Mouse (Mus musculus) ES-CJ7 (cell line): ENCODE results near the gene Nt5dc1.
"Not testable (repeated sequence)": the region's sequence is repeated elsewhere in the genome, so short reads cannot be mapped to it uniquely, and the experiment has no call there.

Experiments
- DNase-seq: peaks from one replicate; pipeline ENCODE4 v3.0.0; 2011; ENCODE audit warnings: low read depth, low spot score

Nt5dc1 gene

GRCm38 (mm10) chr10:34418204-34418756 lies at the start of gene Nt5dc1:
TSS of gene Nt5dc1 (minus strand) at chr10:34418552.
- DNase-seq, result peak; percentile 96

DNA sequence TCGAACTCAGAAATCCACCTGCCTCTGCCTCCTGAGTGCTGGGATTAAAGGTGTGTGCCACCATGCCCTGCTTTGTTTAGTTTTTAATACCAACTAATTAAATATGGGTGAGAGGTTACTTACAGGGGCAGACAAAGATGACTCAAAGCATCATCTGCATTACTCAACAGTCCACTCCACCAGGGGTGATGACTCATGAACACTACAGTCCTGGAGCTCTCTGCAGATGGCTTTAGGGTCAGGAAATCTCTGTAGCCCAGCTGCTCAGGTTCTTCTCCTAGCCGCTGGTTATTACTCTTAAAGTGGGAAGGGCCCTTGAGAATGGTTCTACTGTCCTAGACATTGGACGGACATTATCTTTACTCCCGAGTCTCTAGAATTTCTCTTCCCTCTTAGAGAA lies 46.0 kb upstream of the Nt5dc1 start:
- no peak for DNase-seq

GRCm38 (mm10) chr10:34461451-34461850 lies 43.1 kb upstream of the Nt5dc1 start:
- no peak for DNase-seq

GRCm38 (mm10) chr10:34449469-34449868 lies 31.1 kb upstream of the Nt5dc1 start:
- DNase-seq, result no peak

- not testable (repeated sequence) for DNase-seq
These were observed 15.8 kb upstream of the Nt5dc1 start for GRCm38 (mm10) chr10:34434191-34434590.

- no peak for DNase-seq
These were observed 13.4 kb upstream of the Nt5dc1 start for GRCm38 (mm10) chr10:34431783-34432182.

- DNase-seq, result peak; percentile 10
These were observed 442 bp upstream of the Nt5dc1 start for GRCm38 (mm10) chr10:34418794-34419193.

DNA sequence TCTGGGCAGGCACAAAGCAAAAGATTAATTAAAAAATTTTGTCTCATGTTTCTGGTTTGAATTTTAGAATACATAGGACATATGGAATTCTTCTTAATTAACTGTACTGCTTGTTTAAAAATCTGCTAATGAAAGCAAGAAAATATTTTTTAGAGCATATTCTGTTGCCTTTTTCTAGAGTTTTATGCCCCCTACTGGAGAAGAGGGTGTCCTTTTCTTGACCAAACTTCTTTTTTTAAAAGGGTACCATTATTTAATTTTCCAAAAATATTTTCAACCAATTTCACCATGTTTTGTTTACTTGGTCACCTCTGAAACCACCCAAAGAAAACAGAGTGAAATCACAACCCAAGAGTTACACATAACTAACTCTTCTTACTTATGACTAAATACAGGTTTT lies 19.1 kb downstream of the Nt5dc1 start:
- DNase-seq, result no peak

GRCm38 (mm10) chr10:34396959-34397358 lies 21.4 kb downstream of the Nt5dc1 start:
- no peak for DNase-seq

GRCm38 (mm10) chr10:34389681-34390080 lies 28.7 kb downstream of the Nt5dc1 start, which contains the start of gene Col10a1:
TSS of gene Col10a1 (plus strand) at chr10:34389981.
- DNase-seq, result no peak

DNA sequence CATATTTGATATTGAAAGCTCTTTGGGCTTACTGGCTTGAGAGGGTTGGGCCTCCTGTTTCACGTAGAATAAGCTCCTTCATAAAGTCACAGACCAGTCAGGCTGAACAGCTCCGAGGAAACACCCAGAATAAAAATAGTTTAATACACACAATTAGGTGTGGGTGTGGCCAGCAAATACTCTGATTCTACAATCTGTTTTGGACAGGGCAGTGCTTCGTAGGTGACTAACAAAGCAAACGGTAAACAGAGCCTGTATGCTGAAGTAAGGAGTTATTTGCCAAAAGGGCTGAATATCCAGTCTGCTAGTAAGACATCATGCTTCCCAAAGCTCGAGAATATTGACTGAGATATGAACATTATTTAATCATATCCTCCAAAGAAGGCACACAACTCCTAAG lies 32.7 kb downstream of the Nt5dc1 start:
- DNase-seq, result no peak

GRCm38 (mm10) chr10:34373332-34373731 lies 45.0 kb downstream of the Nt5dc1 start:
- DNase-seq, result no peak

GRCm38 (mm10) chr10:34368138-34368537 lies 50.2 kb downstream of the Nt5dc1 start:
- peak; percentile 14 for DNase-seq

- DNase-seq, result no peak
These were observed 54.6 kb downstream of the Nt5dc1 start for GRCm38 (mm10) chr10:34363756-34364155.

DNA sequence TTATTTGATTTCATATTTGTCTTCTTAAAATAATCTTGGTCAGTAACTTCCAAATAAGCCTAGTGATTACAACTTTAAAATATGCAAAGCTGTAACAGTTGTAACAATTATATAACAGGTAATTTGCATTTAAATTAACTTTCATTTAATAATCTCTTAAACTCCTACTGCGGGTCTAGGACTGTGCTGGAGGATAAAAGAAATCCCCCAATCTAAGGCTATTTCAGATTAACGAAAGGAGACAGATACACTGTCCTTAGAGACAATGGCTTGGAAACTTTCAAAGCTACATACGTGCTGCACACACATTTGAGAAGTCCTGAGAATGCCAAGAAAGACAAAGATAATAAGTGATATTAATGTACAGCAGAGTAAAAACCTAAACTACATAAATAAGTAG lies 60.1 kb downstream of the Nt5dc1 start:
- no peak for DNase-seq

GRCm38 (mm10) chr10:34352166-34352565 lies 66.2 kb downstream of the Nt5dc1 start:
- no peak for DNase-seq

GRCm38 (mm10) chr10:34341886-34342285 lies 76.5 kb downstream of the Nt5dc1 start:
- DNase-seq, result no peak

DNA sequence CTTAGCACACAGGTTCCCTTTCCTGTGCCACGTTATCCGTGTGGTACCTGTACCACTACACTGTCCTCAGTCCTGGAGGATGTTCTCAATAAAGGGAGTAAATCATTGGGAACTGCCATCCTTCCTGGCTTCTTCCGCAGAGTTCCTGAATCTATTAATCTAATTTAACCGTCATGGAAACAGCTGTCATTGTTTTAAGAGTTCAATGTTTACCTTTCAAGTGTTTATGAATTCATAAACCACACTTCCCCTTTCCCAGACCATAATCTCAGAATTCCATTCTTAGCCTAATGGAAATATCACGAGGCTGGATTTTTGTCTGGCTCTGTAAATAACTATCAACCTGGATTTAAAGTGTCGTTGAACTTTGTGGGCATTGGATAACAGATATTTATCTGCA lies 77.3 kb downstream of the Nt5dc1 start:
- DNase-seq, result no peak

DNA sequence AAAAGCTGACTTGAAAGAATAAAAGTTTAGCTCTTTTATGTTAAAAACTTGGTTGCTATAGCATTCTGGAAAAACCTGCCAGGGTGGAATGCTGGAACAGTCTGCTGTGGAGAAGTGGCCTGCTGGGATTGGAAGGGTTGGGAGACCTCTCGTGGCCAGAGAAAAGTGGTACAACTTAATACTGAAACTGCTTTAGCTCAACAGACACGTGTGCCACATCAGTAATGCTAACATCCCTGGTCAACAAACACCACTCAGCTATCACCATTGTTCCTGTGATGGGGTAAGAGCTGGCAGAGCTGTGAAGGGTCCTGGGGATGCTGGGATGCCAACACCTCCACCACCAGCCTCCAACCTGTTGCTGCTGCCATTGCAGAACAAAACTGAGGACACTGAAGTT lies 90.0 kb downstream of the Nt5dc1 start:
- DNase-seq, result peak; percentile 74

DNA sequence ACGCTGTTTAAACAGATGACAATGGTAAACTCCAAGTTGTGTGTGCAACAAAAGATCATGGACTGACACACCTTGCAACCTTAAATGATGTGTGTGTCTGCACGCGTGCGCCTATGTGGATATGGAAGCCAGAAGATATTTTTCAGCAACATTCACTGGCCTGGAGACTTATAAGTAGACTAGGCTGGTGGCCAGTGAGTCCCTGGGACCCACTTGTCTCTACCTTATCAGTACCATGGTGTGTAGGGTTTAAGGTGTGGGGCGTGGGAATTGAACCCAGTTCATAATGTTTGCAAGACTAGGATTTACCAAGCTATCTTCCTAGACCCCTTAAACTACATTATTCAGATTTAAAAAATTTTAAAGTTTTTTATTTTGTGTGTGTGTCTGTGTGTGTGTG lies 91.2 kb downstream of the Nt5dc1 start:
- DNase-seq, result no peak

DNA sequence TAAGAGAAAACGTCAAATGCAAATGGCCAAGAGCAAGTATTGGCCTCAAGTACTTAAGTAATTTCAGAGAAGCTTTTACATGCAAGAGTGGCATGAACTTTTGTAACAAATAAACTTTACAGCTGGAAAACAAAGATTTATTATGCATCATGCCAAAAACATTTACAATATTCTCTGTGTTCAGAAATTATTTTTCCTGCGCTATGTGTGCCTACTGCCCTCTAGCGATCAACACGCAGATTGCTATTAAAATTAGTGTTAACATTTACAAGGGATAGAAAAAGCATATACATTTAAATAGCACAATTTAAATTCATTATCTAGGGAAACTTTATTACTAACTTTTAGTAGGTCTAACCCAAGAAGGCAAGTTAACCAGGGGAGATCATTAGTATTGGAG lies 91.7 kb downstream of the Nt5dc1 start:
- no peak for DNase-seq

- no peak for DNase-seq
These were observed 97.5 kb downstream of the Nt5dc1 start for GRCm38 (mm10) chr10:34320809-34321208.

DNA sequence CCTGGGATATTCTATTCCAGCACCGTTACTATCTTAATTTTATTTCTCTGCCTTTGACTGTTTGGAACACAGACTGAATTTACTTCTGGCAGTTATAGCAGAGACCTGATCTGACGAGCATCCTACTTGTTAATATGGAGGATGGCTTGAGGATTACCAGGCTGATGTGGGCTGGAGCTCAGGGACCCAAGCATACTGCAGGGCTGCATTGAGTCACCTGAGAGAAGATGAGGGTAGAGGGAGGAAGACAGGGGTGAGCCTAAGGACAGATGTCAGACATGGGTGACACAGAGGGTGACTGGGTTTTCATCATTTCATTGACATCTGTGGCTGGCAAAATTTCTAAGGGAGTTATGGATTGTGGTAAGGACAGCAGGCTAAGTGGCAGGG lies 101.1 kb downstream of the Nt5dc1 start:
- DNase-seq, result no peak

DNA sequence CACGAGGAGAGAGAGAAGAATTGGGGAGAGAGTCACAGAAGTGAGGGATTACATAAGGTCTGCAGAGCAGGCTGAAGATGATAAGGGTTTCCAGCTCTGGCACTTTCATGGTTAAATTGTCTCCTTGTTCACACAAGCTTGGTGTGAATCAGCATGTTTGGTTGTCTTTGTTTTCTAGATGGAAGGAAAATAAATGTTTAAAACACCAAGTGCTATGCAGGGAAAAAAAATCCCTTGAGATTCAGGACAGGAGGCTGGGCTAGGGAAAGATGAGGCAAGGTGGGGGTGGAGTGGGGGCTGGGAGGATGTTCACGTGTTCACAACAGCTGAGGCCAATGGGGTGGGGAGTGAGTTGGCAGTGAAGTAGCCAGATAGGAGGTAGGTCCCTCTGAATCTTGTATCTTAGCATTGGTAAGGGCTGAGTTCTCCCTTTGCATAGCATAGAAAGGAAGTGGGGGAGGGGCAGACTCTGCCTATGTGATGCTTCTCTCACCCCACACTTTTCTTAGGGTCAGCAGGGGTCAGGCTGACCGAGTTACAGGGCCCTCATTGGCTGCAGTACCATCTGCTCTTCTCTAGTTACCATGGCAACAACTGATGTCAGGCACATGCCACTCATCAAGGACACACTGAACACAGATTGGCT lies 101.7 kb downstream of the Nt5dc1 start:
- peak; percentile 45 for DNase-seq
